Mouse (Mus musculus): ENCODE results near the gene Ier5l.
A peak's percentile ranks its signal among the peaks of the same experiment; 100 is the strongest.

The Ier5l gene

DNA sequence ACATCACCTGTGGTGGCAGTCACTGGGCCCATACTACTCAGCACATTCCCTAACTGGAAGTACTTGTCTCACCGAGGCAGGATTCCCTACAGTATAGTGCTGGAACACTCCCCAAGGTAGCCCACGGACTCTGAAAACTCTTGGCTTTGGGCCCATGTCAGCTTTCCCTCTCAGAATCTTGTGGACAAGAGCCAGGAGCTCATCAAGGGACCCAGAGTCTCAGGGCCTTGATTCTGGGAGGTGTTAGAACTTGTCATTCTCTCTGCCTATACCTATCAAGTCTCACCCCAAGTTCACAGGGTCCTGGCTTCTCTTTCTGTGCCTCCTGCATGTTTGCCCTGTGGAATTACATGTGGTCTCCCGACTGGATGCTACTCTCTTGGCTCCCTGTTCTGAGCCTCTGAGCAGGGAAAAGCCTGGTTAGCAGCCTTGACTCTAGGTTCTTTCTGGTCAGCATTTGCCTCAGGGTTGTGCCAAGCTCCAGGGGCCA lies 33.8 kb downstream of the Ier5l start:
- DNase-seq = no peak

- no peak for DNase-seq
These were observed 34.4 kb downstream of the Ier5l start for GRCm38 (mm10) chr2:30439631-30440030.

DNA sequence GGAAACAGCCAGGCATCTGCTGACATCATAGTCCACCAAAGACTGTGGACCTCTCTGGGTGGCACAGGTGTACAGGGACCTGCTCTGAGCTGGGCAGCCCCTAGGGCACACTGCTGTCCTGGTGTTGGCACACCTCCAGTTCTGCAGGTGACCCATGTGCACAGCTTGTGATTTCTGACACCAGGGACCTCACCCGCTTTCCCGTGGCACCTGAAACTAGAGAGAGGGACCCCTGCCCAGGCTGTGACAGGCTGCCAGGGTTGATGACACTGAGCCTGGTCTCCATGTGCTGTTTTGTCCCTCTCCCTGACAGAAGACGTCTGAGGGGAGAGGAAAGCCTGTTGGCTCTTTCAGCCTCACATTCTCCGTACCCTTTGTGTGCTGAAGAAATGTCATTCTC lies 36.2 kb downstream of the Ier5l start:
- DNase-seq = no peak

GRCm38 (mm10) chr2:30436809-30437208 lies 37.2 kb downstream of the Ier5l start:
- no peak for DNase-seq

GRCm38 (mm10) chr2:30436156-30436545 lies 37.9 kb downstream of the Ier5l start:
- peak in 1 of 2 experiments; percentile 33 for DNase-seq

DNA sequence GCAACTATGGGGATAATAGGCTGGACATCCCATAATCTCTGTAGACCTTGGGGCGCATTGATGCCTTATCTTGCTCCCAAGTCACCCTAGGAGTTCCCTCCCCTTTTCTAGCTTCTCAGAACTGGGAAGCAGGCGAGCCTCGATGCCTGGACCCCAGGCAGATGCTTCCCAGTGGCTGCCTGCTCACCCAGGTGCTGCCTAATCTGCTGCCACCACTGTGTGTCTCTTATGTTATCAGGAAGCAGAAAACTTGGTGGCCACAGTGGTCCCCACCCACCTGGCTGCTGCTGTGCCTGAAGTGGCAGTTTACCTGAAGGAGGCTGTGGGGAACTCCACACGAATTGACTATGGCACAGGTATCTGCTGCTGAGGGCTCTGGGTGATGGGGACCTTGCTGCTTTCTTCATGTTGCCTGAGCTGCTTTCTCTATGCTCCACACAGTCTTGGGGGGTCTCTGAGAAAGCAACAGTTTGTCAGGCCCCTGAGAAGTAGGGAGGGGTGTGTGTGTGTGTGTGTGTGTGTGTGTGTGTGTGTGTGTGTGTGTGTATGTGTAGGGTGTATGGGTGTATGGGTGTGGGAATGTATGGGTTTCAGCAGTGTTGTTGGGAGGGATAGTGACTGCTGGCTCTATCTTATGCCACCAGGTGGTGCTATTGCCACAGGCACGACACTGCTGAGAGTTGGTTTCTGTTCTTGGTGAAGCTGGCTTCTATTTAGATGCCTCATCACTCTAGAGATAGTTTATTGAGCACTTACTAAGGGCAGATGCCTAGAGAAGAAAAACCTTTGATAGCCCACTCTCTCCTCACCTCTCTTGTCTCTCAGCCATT lies 38.5 kb downstream of the Ier5l start:
- peak; percentile 73 to 77 for DNase-seq

DNA sequence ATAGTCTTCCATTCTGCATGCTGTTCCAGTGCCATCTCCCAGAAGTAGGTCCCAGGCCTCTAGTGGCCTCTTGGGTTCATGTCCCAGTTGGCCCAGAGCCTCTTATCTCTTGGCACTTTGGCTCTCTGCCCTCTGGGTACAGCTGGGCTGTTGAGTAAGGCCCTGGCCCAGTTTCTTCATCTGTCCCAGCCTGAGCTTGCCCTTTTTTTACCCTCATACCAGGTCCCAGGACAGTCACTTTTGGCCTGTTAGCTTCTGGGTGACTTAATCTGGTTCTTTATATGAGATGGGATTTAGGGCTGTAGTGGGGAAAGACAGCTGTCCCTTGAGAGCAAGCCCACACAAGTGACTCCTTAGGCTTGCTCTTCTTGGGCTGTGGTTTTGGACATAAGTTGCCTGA lies 44.9 kb downstream of the Ier5l start:
- DNase-seq = peak; percentile 57 to 59
